Mouse (Mus musculus) liver, embryonic 14.5 days (tissue): ENCODE data around the gene Dock9.

Source experiments
- CTCF ChIP-seq: IDR thresholded peaks from 2 replicates; pipeline ENCODE4 v1.5.1; 2016; ENCODE audit warnings: antibody characterized with exemption, low read depth, control low read depth
- EP300 ChIP-seq: IDR thresholded peaks from 2 replicates; pipeline ENCODE4 v1.6.1; 2016; ENCODE audit warnings: antibody characterized with exemption, low read depth

DNA sequence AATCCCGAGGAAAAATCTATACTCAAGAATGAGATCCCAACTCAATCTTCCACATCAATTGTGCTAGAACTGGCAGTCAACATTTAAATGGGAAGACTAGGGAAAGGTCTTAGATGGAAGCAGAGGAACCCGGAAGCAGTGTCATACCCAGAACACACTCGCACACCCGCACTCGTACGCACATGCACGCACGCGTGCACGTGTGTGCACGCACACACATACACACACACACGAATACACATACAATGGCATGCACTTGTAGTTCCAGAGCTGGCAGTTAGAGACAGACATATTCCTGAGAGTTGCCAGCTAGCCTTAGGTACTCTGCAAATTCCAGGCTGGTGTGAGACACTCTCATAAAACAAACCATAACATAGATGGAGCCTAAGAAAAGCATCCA lies 63.9 kb downstream of the Dock9 start:
- TF ChIP-seq EP300 (no peak), CTCF (no peak)
